Mouse (Mus musculus): ENCODE measurements around the gene Gabrr2.

GRCm38 (mm10) chr4:33078492-33078891, 15.7 kb downstream of the Gabrr2 start:
- TF ChIP-seq HCFC1 (IDR thresholded peaks at IDR 0.05; ENCODE audit: borderline replicate concordance, insufficient read depth, low read length) (no peak), ZNF384 (IDR thresholded peaks at IDR 0.05; ENCODE audit: low read depth, low read length) (no peak), MAFK (IDR thresholded peaks at IDR 0.05; ENCODE audit: insufficient read depth, low read depth, low read length) (no peak), ZC3H11A (IDR thresholded peaks at IDR 0.05; ENCODE audit: borderline replicate concordance, low read depth, low read length) (no peak)
